Mouse (Mus musculus) limb, embryonic 11.5 days (tissue): ENCODE results near the gene Slc9a2. TPM values are rescaled to one million over a fixed set of nuclear protein-coding genes. Genes with fewer than 3 reads are reported as not detected.

Experiments
- ATAC-seq: fragments of 200-750 bp; cut with Nextera tagmentation; 2 replicates; pipeline ENCODE4 v1.8.0; 2017; ENCODE audit warnings: low read depth; ENCODE audit not compliant: insufficient number of reproducible peaks, low FRiP score, low TSS enrichment
- DNase-seq: peaks from one replicate; pipeline ENCODE4 v3.0.0-alpha.2; 2015; ENCODE audit warnings: low spot score
- H3K27ac ChIP-seq: fragments of 300-500 bp; sonication (generic); replicated peaks from 2 replicates; pipeline ENCODE4 v1.5.1; 2014; ENCODE audit warnings: low read depth, mild to moderate bottlenecking, low read length
- H3K27me3 ChIP-seq: fragments of 300-500 bp; sonication (generic); 2 replicates; pipeline ENCODE4 v1.6.1; 2014; ENCODE audit warnings: mild to moderate bottlenecking, low read length, mixed read lengths; ENCODE audit not compliant: control insufficient read depth, insufficient read depth
- H3K36me3 ChIP-seq: fragments of 300-500 bp; sonication (generic); 2 replicates; pipeline ENCODE4 v1.6.1; 2014; ENCODE audit warnings: mild to moderate bottlenecking, low read length, moderate library complexity, mixed read lengths; ENCODE audit not compliant: control insufficient read depth, insufficient read depth
- H3K4me1 ChIP-seq: fragments of 300-500 bp; sonication (generic); 2 replicates; pipeline ENCODE4 v1.6.1; 2014; ENCODE audit warnings: low read length, mixed read lengths; ENCODE audit not compliant: control insufficient read depth, insufficient read depth
- H3K4me2 ChIP-seq: fragments of 300-500 bp; sonication (generic); 2 replicates; pipeline ENCODE4 v1.6.1; 2014; ENCODE audit warnings: low read depth, mild to moderate bottlenecking, moderate library complexity; ENCODE audit not compliant: severe bottlenecking
- H3K4me3 ChIP-seq: fragments of 300-500 bp; sonication (generic); 2 replicates; pipeline ENCODE4 v1.5.1; 2014; ENCODE audit warnings: low read depth, low read length
- H3K9ac ChIP-seq: fragments of 300-500 bp; sonication (generic); 2 replicates; pipeline ENCODE4 v1.6.1; 2014; ENCODE audit warnings: mild to moderate bottlenecking, low read length
- H3K9me3 ChIP-seq: fragments of 300-500 bp; sonication (generic); 2 replicates; pipeline ENCODE4 v1.6.1; 2016; ENCODE audit warnings: low read length; ENCODE audit not compliant: control insufficient read depth
- WGBS: fragments of 180-500 bp; shearing (Covaris S2); extraction: QIAGEN DNeasy Blood & Tissue Kit; methylation state at CpG from one replicate; pipeline ENCODE4 v1.1.7; 2014; 5-methylcytosine and 5-hydroxymethylcytosine counted together
- polyA plus RNA-seq: library from polyadenylated mRNA; unstranded; fragments of >200 nt; fragmentation: Nextera tagmentation; extraction: Ambion mirVana; gene quantifications from 2 replicates; pipeline ENCODE4 v1.2.1, GENCODE M21; 2014

Gene Slc9a2
- polyA plus RNA-seq, 1 experiment from 2014 or later: 0.07 TPM

GRCm38 (mm10) chr1:40681699-40682510, 1.5 kb downstream of the Slc9a2 start:
- peak overlapping the region; percentile 30; the same call in 1 of the 2 replicates for H3K9ac ChIP-seq
- H3K4me1 ChIP-seq: peaks cover 7% of the 10 kb centered on the region
- WGBS: 3% methylated on average over 43 of the region's 44 CpGs
- peak overlapping the region; percentile 97 for H3K4me2 ChIP-seq
- H3K9me3 ChIP-seq: no peaks in the 10 kb centered on the region
- H3K27me3 ChIP-seq: peaks cover 49% of the 10 kb centered on the region
- H3K27ac ChIP-seq: no peak overlapping the region
- H3K36me3 ChIP-seq: no peaks in the 10 kb centered on the region
- DNase-seq (peak; percentile 46), ATAC-seq (0 out of 2 replicates have a peak, but pooled peaks have one; percentile 6)
- H3K4me3 ChIP-seq: peak overlapping the region; percentile 51

- Histone ChIP-seq H3K4me2 (no peak overlapping the region), H3K4me3 (no peak overlapping the region), H3K9me3 (no peaks in the 10 kb centered on the region), H3K36me3 (no peaks in the 10 kb centered on the region), H3K27me3 (no peaks in the 10 kb centered on the region), H3K4me1 (no peaks in the 10 kb centered on the region), H3K27ac (no peak overlapping the region), H3K9ac (no peak overlapping the region)
- ATAC-seq: no peak
- DNase-seq: no peak
- 86% methylated on average over 13 of the region's 13 CpGs for WGBS
Observed at GRCm38 (mm10) chr1:40694296-40694695, 13.9 kb downstream of the Slc9a2 start.

- DNase-seq (no peak), ATAC-seq (no peak)
- no peaks in the 10 kb centered on the region for H3K27me3 ChIP-seq
- no peaks in the 10 kb centered on the region for H3K36me3 ChIP-seq
- no peaks in the 10 kb centered on the region for H3K4me1 ChIP-seq
- H3K9ac ChIP-seq: no peak overlapping the region
- H3K27ac ChIP-seq: no peak overlapping the region
- 92% methylated on average over 3 of the region's 3 CpGs for WGBS
- H3K4me3 ChIP-seq: no peak overlapping the region
- no peaks in the 10 kb centered on the region for H3K9me3 ChIP-seq
- no peak overlapping the region for H3K4me2 ChIP-seq
Observed at GRCm38 (mm10) chr1:40696436-40696835, 16.1 kb downstream of the Slc9a2 start.

DNA sequence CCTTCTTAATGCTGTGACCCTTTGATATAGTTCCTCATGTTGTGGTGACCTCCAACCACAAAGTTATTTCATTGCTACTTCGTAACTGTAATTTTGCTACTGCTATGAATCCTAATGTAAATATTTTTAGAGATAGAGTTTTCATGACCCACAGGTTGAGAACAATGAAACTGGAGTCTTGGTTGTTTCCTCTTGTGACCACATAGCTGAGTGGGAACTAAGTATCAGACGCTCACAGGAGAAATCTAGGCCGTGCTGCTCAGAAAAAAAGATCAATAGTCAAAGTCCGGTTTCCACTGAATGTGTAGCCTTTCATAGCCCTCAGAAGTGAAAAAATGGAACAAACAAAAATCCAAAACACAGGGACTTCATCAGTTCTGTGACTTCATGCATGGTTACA, 24.7 kb downstream of the Slc9a2 start:
- no peak overlapping the region for H3K4me2 ChIP-seq
- 90% methylated on average over 4 of the region's 4 CpGs for WGBS
- H3K9me3 ChIP-seq: no peaks in the 10 kb centered on the region
- no peak overlapping the region for H3K4me3 ChIP-seq
- no peak for DNase-seq
- H3K27me3 ChIP-seq: no peaks in the 10 kb centered on the region
- no peaks in the 10 kb centered on the region for H3K4me1 ChIP-seq
- ATAC-seq: no peak
- H3K9ac ChIP-seq: no peak overlapping the region
- no peaks in the 10 kb centered on the region for H3K36me3 ChIP-seq
- H3K27ac ChIP-seq: no peak overlapping the region

DNA sequence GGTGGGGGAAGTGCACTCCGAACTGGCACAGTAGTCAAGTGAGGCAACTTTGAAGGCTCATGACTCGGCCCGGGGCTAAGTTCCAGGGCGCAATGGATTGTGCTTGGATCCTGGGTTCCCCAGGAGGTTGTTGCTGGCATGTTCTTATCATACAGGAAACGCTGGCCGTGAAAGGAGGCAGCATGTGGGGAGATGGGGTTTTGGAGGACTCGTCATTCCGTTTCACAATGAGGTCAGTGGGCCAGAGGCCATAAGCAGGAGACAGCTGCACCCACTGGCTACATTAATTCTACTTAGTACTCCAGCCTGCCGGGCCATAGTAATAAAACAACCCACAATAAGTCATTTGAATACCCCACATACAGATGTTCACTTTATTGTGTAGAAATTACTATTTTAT, 34.6 kb downstream of the Slc9a2 start:
- H3K4me1 ChIP-seq: no peaks in the 10 kb centered on the region
- ATAC-seq: no peak
- no peak overlapping the region for H3K27ac ChIP-seq
- H3K9me3 ChIP-seq: no peaks in the 10 kb centered on the region
- no peak overlapping the region for H3K4me3 ChIP-seq
- no peak overlapping the region for H3K4me2 ChIP-seq
- H3K27me3 ChIP-seq: no peaks in the 10 kb centered on the region
- H3K36me3 ChIP-seq: no peaks in the 10 kb centered on the region
- DNase-seq: no peak
- no peak overlapping the region for H3K9ac ChIP-seq
- WGBS: 84% methylated on average over 9 of the region's 9 CpGs

DNA sequence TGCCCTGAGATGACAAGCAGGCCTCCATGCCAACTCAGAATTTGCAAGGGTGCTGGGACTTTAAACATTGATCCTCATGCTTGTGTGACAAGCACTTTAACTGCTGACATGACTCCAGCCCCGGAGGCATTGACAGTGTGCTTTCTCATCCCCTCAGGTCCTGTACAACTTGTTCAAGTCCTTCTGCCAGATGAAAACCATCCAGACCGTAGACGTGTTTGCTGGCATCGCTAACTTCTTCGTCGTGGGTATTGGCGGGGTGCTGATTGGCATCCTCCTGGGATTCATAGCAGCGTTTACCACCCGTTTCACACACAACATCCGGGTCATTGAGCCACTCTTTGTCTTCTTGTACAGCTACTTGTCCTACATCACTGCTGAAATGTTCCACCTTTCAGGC, 45.7 kb downstream of the Slc9a2 start:
- Histone ChIP-seq H3K36me3 (no peaks in the 10 kb centered on the region), H3K4me3 (no peak overlapping the region), H3K27ac (no peak overlapping the region), H3K9ac (no peak overlapping the region), H3K9me3 (no peaks in the 10 kb centered on the region), H3K27me3 (no peaks in the 10 kb centered on the region), H3K4me1 (no peaks in the 10 kb centered on the region), H3K4me2 (no peak overlapping the region)
- 93% methylated on average over 10 of the region's 10 CpGs for WGBS
- ATAC-seq (no peak), DNase-seq (no peak)

GRCm38 (mm10) chr1:40727404-40727803, 47.0 kb downstream of the Slc9a2 start:
- H3K27ac ChIP-seq: no peak overlapping the region
- no peaks in the 10 kb centered on the region for H3K4me1 ChIP-seq
- H3K9me3 ChIP-seq: no peaks in the 10 kb centered on the region
- no peak overlapping the region for H3K4me2 ChIP-seq
- no peak for ATAC-seq
- WGBS: 86% methylated on average over 7 of the region's 7 CpGs
- DNase-seq: no peak
- H3K27me3 ChIP-seq: no peaks in the 10 kb centered on the region
- H3K4me3 ChIP-seq: no peak overlapping the region
- no peaks in the 10 kb centered on the region for H3K36me3 ChIP-seq
- H3K9ac ChIP-seq: no peak overlapping the region

DNA sequence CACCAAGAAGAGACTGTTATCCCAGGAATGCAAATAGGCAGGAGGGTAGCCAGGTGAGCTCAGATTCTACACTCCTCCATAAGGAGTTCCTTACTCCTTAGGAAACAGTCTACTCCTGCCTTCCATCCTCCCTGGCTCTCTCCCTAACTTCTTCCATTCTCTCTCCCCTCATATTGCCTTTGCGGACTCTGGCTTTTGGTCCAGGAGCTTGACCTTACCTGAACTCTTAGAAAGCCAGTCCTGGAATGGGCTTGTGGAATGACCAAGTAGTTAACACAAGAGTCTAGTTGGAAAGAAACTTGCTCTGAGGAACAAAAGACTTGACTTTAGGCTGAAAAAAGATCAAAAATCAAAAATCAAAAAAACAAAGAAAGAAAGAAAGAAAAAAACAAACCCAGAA, 48.3 kb downstream of the Slc9a2 start:
- Histone ChIP-seq H3K27me3 (no peaks in the 10 kb centered on the region), H3K9me3 (no peaks in the 10 kb centered on the region), H3K9ac (no peak overlapping the region), H3K36me3 (no peaks in the 10 kb centered on the region), H3K4me1 (no peaks in the 10 kb centered on the region), H3K4me3 (no peak overlapping the region), H3K4me2 (no peak overlapping the region), H3K27ac (no peak overlapping the region)
- DNase-seq (no peak), ATAC-seq (no peak)
- 79% methylated on average over 1 of the region's 1 CpGs for WGBS

- no peaks in the 10 kb centered on the region for H3K36me3 ChIP-seq
- no peak overlapping the region for H3K27ac ChIP-seq
- no peaks in the 10 kb centered on the region for H3K4me1 ChIP-seq
- no peak overlapping the region for H3K4me2 ChIP-seq
- no peaks in the 10 kb centered on the region for H3K27me3 ChIP-seq
- H3K9ac ChIP-seq: no peak overlapping the region
- 69% methylated on average over 8 of the region's 8 CpGs for WGBS
- H3K9me3 ChIP-seq: no peaks in the 10 kb centered on the region
- ATAC-seq: no peak
- no peak overlapping the region for H3K4me3 ChIP-seq
- DNase-seq: no peak
Observed at GRCm38 (mm10) chr1:40737671-40738070, 57.3 kb downstream of the Slc9a2 start.
